Mouse (Mus musculus) B cell, adult 2 months (primary cell): ENCODE results near the gene 1700025C18Rik.

Experiments used
- DNase-seq, 2 experiments: peaks; one replicate each; pipeline ENCODE4 v3.0.0; 2022

1700025C18Rik gene

DNA sequence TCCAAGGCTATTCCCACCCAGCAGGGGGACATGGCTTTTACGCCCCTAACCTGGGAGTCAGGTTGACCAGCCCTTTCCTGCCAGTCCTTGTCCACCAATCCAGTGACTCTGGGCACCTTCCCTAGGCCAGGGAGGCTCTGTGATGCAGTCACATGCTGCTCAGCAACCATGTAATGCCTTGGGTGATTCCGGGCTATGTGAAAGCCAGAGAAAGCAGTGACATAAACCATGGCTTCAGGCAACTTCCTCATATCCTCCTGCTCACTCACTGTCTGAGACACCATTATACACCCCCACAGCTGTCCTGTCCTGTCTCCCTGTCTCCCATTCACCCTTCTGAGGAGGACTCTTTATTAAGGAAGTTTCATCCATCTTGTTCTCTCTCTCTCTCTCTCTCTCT lies at the start of gene 1700025C18Rik:
Gene 1700025C18Rik (minus strand): TSS at position 101 of the 400 bp plus-strand sequence.
- no peak for DNase-seq

DNA sequence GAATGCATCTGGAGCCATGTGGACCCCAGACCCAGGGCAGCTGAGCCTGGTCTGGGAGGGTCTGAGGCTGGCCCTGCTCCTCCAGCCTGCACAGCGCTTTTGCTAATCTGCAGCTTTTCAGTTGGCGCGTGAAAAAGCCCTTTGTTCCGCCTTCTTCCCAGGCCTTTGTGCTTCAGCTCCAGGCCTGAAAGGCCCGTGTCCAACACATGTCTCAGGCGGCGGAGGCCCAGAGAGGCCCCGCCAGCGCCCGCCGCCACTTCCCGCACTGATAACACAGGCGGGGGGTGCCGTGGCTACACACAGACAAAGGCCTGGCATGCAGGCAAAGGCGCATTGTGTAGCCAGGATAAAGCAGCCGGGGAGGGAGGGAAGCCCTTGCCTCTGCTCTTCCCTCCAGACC lies 45.5 kb upstream of the 1700025C18Rik start:
- no peak for DNase-seq

DNA sequence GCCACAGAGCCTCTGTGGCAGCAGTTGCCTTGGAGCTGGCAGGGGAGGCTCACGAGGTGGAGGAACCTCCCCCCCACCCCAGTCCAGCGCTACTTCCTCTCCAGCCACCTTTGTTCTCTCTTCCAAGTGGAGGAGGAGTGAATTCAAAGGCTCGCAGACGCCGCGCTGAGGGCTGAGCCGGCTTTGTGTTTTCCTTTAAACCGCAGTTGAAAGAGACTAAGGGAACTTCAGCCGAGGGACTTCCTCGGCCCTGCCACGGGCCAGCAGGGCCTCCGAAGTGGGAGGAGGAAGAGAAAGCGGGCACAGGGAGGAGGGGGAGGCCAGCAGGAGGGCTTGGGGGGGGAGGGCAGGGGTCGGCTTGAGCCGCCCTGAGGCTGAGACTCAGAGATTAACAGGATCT lies 43.0 kb upstream of the 1700025C18Rik start:
- DNase-seq: no peak

DNA sequence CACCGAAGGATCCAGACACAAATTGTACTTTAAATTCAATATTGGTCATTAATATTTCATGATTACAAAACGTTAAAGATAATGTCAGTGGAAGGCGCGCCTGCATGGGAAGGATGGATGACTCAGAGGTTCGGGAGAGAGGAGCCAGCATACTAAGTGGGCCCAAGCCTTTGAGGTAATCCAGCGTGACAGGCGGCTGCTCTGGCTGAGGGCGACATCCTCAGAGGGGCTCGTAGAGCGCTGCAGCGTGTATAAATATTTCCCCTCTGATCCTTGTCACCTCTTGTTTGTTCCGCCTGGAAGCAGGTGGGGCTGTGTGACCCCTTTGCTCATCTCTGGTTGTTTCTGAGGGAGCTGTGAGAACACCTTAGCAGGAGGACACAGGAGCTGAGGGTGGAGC lies 40.9 kb upstream of the 1700025C18Rik start:
- DNase-seq: no peak

DNA sequence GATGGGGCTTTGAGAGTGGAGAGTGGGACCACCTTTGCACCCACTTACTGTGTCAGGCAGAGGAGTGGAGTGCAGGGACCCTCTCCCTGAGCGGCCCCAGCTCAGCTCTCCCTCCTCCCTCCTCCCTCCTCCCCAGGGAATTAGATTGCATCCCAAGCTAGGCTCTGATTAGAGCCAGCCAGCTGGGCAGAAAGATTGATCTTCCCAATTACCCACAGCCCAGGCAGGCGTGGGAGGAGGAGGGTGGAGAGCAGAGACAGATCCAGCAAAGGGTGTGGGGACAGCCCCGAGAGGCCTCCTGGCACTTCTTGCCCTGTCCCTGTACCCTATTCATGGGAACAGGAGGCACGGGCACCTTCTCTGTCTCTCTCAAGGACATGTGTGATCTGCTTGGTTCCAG lies 38.6 kb upstream of the 1700025C18Rik start:
- DNase-seq: no peak

DNA sequence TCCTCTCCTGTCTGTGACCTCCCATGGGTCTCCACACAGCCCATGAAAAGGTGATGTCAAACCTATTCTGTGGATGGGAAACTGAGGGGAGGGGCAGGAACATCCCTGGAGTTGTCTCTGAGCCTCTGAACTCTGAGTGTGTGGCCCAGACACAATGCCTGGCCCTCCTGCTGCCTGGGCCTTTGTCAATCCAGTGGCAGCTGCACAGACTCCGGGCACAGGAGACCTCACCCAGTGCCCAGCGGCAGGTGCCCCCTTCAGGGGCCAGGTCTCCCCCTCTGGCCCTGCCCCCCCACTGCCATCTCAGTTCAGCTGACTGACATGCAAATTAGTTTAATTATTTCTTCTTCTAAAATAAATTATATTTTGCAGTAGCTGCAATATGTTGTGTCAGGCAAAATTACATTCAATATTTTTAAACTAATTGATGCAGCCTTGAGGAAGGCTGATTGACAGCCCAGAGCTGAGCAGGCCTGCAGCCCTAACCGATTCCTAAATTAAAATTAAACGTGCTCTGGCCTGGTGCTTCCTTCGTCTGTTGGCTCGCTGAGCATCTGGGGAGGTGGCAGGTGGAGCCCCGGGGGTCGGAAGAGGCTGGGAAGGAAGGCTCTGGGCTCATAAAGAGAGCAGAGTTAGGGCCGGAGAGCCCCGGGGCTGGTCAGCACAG lies 36.5 kb upstream of the 1700025C18Rik start:
- no peak for DNase-seq

DNA sequence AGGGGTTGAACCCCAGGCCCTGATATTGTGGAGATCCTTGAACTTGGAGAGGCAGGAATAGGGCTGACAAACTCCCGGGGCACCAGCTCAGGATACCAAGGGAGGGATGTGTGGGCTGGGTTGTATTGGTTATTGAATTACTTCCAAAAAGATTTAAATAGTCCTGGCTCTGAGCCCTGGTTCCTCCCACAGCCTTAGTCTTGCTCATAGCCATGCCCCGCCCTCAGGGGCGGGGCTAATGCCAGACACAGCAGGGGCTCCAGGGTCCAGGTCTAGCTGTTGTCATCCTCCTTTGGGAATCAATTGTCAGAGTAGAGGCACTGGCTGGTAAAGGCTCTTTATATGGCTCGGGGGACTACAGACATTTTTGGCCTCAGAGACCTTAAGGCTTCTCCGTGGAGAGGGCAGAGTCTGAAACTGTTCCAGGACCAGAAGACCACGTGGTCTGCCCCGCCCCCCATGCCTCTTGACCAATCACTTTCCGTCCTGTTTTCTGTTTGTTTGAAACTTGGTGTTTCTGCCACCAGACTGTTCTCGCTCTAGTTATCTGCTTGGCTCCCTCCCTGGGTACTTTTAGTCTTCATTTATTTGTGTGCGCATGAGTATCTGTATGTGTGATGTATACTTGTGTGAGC lies 30.8 kb upstream of the 1700025C18Rik start:
- no peak for DNase-seq

DNA sequence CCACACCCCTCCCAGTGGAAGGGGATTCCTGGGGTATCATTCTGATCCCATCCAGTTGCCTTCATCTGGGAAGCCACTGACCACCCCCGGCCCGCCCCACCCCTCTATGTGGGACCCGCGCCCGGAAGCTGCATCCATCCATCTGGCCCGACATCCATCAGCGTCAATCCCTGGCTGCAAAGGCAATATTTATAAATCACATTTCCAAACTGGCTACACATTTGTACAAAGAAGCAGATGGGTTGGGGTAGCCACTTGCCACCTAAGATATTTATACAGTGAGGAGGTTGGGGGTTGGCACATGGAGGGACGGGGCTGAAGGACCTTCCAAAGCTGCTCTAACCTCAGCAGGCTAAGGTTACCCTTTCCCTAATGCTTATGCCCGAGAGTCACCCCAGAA lies 30.2 kb upstream of the 1700025C18Rik start:
- no peak for DNase-seq

DNA sequence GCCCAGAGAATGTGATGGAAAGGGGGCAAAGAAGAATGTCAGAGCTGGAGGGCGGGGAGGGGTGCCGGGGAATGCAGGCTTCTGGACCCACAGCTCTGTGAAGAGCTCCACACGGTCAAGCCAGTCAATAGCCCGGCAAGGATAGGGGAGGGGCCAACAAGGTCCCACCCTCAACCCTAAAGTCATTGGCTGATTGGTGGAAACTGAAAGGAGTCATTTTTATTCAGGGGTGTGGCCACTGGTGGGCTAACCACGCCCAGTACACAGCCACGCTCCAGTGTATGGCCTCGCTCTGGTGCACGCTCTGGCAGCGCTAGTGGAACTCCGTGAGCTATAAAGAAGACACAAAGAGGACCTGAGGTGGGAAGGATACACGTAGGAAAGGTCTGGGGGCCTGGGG lies 23.2 kb upstream of the 1700025C18Rik start:
- DNase-seq: peak in 1 of 2 experiments; percentile 18

DNA sequence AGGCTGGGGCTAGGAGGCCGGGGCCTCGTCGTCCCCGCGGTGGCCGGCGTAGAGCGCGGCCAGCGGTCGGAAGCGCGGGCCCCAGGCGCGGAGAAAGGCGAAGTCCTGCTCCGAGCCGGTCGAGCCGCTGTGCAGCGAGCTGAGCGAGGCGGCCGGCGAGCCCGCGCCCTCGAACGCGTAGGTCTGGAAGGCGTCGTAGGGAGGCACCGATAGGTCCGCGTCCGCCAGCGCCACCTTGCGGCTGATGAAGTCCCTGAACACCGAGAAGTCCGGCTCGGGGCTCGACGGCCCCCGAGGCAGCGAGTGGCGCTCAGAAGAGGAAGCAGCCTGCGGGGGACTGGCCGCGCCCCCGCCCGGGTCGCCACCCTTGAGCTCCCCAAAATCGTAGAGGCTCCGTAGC lies 21.6 kb upstream of the 1700025C18Rik start:
- peak; percentile 90 for DNase-seq

DNA sequence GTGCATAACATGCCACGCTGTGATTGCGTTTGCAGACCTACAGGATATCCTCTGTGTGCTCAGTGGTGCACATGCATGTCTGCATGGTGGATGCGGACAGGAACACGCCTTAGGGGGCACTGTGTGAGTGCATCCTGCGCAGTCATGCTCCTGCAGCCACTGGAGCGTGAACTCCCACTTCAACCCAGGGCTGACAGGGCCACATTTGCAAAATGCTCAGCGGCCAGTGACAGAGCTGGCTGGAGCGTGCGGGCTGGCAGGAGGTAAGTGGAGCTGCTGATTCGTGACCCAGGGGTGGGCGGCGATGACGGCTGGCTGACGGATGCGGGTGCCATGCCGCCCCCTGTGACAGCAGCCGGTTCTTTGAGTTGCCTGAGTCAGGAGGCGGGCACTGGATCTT lies 16.0 kb upstream of the 1700025C18Rik start:
- peak in 1 of 2 experiments; percentile 23 for DNase-seq

DNA sequence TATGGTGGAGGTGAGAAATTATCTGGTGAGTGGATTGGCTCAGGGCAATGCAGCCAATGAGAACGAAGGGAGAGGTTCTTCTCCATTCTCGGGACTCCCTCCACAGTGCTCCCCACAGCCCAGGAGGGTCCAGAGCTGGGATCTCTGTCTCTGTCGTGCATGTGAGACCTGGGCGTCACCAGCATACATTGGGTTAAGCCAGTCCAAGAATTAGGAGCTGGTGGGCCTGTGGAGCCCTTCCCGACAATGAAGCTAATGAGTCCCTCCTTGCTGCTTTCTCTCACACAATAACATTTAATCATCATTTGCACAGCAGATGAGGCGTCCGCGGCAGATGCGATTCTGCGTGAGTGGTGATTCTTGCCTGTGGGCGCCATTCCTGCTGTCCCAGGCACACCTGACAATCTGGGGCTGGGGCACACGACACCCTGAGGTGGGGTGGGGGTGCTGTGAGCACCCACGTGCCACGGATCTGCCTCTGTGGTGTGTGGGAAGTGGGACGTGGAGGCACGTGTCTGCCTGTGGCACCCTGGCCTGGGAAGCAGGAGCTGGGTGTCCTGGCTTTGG lies 15.0 kb upstream of the 1700025C18Rik start:
- DNase-seq: no peak

DNA sequence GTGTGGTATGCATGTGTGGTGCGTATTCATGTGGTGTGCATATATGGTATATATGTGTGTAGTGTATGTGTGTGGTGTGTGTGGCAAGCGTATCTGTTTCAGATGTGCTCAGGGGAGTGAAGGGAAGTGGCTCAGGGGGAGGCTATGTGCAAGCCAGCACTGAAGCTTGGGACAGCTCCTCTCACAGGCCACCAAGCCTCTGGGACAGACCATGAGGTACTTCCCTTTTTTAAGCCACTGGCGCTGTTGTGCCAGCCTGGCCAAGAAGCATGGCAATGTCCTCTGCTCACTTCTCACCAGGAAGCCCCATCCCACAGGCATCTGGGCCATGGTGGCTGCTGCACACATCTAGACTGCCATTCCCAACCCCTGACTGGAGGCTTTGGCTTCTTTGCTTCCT lies 12.4 kb upstream of the 1700025C18Rik start:
- DNase-seq: no peak

DNA sequence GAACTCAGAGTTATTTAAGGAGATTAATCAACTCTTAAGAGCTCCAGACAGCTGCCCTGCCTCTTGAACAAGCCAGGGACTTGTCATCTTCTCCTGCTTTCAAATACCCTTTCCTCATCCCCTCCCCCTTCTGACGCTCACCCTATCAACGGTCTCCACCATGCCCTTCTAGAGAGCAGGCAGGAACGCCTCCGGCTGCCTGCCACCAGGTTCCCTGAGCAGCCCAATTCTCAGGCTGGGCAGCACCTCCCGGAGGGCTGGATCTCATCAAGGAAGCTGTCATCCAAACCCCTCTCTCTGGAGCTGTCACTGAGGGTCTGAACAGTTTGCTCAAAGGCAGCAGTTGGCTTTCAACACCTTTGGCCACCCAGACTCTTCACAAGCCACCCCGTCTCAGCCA lies 10.2 kb upstream of the 1700025C18Rik start:
- no peak for DNase-seq

DNA sequence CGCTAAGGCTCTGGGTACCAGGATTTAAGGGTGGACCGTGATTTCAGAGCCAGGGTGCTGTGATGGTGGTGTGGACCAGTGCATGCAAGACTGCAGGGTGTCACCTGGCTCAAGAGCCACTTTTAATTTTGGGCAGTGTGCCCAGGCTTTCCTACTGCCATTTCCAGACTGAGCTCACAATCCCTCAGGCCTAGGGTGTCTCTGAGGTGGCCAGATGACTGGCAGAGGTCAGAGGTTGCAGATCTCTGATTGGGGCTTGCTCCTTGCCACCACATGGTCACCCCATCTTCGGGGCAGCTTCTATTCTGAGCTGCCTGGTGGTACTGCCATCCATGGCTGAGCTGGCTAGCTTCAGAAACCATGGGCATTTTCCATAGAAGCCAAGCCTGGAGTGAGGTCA lies 8.3 kb upstream of the 1700025C18Rik start:
- no peak for DNase-seq

DNA sequence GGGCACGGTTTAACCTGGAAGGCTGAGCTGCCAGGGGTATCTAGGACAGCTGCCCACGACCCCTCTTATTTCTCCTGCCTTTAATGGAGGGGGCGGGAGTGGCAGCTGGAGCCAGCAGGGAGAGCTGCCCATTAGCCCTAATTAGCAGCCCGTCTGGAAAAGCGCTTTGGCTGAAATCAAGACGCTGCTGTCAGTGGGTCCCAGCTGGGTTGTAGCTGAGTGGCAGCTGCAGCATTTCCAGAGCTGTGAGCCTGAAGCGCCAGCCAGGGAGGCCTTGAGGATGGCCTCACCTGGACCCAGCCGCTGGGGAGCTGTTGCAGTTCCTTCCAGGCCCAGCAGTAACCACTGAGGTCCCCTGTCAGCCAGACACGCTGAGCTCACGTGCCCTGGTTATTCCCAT lies 5.8 kb upstream of the 1700025C18Rik start:
- DNase-seq: no peak

DNA sequence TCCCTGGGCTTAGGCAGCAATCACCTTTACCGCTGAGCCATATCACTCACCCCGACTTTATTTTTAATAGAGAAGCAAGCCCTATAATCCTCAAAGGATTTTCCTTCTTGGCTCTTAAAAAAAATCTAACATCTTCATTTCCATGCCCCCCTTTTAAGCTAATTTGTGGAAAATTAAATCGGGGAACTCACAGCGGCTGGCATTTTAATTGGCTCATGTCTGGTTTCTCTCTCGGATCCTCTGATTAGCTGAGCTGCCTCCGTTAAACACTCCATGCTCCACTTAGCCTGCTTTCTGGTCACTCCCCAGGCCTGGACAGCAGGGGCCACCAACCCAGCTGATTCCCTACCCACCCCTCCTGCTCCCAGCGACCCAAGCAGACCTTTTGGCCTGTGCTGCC lies 1.8 kb upstream of the 1700025C18Rik start:
- no peak for DNase-seq

DNA sequence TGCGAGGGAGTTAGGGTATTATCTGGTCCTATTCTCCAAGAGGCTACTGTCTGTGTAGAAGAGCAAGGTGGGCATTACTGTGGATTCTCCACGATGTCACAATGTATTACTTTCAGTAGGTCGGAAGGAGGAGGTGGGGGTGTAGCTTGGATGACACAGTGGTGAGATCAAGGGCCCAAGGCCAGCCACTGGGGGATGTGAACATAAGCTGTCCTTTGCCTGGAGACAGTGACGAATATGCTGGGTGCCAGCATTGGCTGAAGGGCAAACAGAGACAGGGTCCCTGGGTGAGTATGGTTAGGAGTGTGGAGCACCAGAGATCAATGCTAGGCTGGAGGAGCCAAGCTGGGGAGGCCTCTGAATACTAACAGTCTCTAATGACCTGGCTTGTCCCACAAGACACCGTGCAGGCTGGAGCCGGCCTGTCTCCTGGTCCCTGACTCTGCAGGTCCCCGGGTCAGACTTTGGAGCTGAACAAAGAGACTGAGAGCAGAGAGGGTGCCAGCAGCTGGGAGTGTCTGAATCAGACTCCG lies 949 bp upstream of the 1700025C18Rik start:
- no peak for DNase-seq

DNA sequence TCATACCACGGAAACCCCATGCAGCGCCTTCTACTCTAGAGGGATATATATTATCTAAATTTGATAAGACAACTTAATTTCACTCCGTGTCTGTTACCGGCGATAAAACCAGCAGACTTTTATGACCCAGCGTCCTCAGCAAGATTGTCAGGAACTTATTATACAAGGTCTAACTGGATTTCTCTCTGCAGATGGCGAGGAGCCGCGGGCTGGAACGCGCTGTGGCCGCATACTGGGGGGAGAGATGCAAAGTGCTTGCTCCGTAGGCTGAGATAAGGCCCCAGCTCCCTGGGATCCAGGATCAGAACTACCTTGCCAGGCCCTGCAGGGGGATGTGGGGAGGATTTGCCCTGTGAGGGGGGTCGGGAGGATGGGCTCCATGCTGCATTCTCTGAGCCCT lies 1.1 kb downstream of the 1700025C18Rik start:
- no peak for DNase-seq

DNA sequence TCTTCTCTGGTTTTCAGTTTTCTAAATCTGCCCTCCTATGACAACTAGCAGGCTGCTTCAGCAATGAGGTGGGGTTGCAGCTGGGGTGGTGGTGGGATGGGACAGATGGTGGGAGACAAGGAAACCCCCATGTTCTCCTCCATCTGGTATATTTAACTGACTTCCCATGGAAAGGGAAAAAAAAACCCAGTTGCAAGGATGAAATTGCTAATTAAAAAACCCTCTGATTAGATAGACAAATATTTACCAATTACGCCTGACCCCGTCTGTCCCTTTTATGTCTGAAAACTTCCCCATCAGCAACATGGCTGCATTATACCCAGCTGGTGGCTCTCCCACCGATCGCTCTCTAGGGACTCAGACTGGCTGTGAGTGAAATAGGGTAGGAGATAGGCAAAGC lies 3.9 kb downstream of the 1700025C18Rik start:
- DNase-seq: no peak

DNA sequence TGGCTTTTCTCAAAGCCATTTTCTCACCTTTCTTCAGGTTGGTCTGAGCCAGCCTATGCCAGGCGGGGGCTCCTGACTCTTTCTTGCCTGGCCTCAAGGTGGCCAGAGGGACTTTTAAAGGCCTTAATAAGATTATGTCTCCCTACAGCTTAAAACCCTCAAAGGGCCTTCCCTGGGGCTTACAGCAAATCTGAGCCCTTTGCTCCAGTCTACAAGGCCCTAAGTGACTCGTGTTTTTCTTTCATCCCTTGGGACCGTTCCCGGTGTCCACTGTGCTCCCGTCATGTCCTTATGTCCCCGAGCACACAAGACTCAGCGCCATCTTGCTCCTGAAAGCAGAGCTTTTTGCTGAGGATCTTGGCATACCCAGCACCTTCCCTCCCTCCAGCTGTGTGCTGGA lies 9.3 kb downstream of the 1700025C18Rik start:
- DNase-seq: no peak

DNA sequence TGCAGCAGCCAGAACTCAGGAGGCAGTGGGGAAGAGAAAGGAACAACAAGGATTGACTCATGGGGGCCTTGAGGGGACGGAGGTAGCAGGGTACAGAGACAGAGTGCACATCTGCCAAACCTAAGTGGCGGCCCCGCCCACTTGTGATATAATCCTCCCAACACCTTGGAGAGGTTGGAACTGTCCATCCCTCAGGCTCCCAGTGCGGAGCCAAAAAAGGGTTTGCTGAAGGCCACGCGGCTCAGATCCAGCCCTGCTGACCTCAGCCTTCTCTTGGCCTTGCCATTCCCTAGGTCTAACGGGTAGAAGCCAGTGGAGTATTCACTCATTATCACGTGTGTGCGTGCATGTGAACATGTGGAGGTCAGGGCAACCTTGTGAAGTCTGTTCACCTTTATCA lies 9.9 kb downstream of the 1700025C18Rik start:
- DNase-seq: no peak

DNA sequence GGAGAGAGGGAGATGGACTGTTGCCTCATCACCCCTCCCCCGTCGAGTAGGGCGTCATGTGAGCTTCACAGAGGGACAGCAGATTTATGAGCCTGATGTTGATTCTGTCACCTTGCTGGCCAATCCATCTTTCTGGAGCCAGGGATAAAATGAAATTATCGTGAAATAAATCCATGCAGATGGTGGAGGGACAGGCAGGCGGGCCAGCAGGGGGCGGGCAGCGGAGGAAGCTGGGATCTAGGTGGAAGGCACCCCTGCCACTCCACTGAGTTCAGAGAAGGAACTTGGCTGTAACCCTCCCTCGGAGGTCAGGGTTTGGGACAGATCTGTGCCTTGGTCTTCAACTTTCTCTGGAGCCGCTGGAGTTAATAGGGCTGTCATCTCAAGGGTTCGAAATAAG lies 11.9 kb downstream of the 1700025C18Rik start:
- peak in 1 of 2 experiments; percentile 21 for DNase-seq

DNA sequence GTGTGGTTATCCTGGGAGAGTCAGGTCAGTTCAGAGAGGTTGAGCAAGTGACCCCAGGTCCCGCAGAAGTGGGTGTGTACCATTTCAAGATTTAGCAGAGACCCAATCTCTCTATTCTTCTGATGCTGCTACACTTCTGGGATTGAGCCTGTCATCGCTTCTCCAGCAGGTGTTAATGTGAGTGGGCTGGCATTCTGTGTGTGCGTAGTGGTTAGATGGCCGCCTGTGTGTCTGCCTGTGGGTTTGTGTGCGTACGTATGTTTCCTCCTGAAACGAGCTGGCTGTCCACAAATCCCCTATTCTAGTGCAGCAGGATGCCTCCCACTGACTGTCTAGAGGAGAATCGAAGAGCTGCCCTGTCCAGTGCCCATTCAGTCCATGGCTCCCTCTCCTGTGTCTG lies 12.5 kb downstream of the 1700025C18Rik start:
- DNase-seq: no peak
